In genomic region chr3:127970891-127971290, GRCm38 (mm10) we compare ENCODE assay signal across 10 mouse cellular contexts.
DNase-seq lines count a peak whose midpoint lies in the region; ATAC-seq and TF ChIP-seq lines count a peak whose summit lies in the region.
"Had no signal": no experiment of that assay in that cellular context is flagged by ENCODE, and none has a peak within 500 bp of the region (broad histone marks: within the 10 kb centered on the region; RNA-seq: fewer than 3 reads in every experiment).

No protein-coding gene starts in this region.

- no peaks in the 10 kb centered on the region for H3K4me1 ChIP-seq in intestine, embryonic 14.5 days (replicated peaks; ENCODE audit: control insufficient read depth, insufficient read depth, low read length)
- H3K4me1 ChIP-seq in intestine, embryonic 16.5 days (ENCODE audit: control insufficient read depth, insufficient read depth, low read length), result no peaks in the 10 kb centered on the region
- H3K4me1 ChIP-seq in G1E (ENCODE audit: insufficient read depth, low read depth, low read length), result no peaks in the 10 kb centered on the region
- H3K4me1 ChIP-seq: embryonic facial prominence, embryonic 15.5 days; lung, embryonic 15.5 days had no signal

- peak; percentile 92 for DNase-seq in intestine, embryonic 14.5 days (ENCODE audit: low spot score)
- peak; percentile 3 for DNase-seq in G1E (ENCODE audit: low spot score)
- DNase-seq in c-Kit-positive CD71-positive TER-119-positive erythroid progenitor cells, embryonic 14.5 days (ENCODE audit: low spot score), result peak; percentile 37
- DNase-seq in gastrocnemius, adult 18-20 months (ENCODE audit: low spot score), result peak; percentile 51
- peak; percentile 10 to 73 for DNase-seq in layer of hippocampus, adult 2 months (ENCODE audit: low spot score in 2 of 2)
- peak; percentile 34 for DNase-seq in thymus, postnatal 0 days (ENCODE audit: low spot score)

- 3% methylated on average over 5 of the region's 5 CpGs for WGBS in intestine, embryonic 14.5 days
- WGBS in intestine, embryonic 16.5 days, result 4% methylated on average over 5 of the region's 5 CpGs

- no peaks in the 10 kb centered on the region for H3K27me3 ChIP-seq in intestine, embryonic 14.5 days (replicated peaks; ENCODE audit: control insufficient read depth, insufficient read depth, low read length)
- no peaks in the 10 kb centered on the region for H3K27me3 ChIP-seq in intestine, embryonic 16.5 days (replicated peaks; ENCODE audit: control insufficient read depth, insufficient read depth, low read length)
- H3K27me3 ChIP-seq in G1E (ENCODE audit: insufficient read depth, low read length), result peaks cover 7% of the 10 kb centered on the region; the same call in 1 of the 2 replicates
- H3K27me3 ChIP-seq: embryonic facial prominence, embryonic 15.5 days; lung, embryonic 15.5 days had no signal

- no peak overlapping the region for H3K4me2 ChIP-seq in intestine, embryonic 14.5 days (ENCODE audit: low read length)
- no peak overlapping the region for H3K4me2 ChIP-seq in intestine, embryonic 16.5 days (ENCODE audit: low read depth, low read length)
- H3K4me2 ChIP-seq: embryonic facial prominence, embryonic 15.5 days; lung, embryonic 15.5 days had no signal

- no peak for ATAC-seq in intestine, embryonic 14.5 days (replicated peaks; ENCODE audit: low FRiP score, low TSS enrichment, low read depth)
- no peak for ATAC-seq in intestine, embryonic 16.5 days
- peak; percentile 45; the same call in 1 of the 2 replicates for ATAC-seq in G1E (ENCODE audit: extremely low read depth, insufficient number of reproducible peaks, low FRiP score, poor library complexity, severe bottlenecking)
- ATAC-seq in megakaryocyte progenitor cell, adult 5-6 weeks (replicated peaks; ENCODE audit: poor library complexity), result peak; percentile 93

- TF ChIP-seq CTCF in G1E (IDR thresholded peaks at IDR 0.05; ENCODE audit: low read depth, low read length), result peak; percentile 50; the same call in 1 of the 2 replicates
- TF ChIP-seq CTCF in layer of hippocampus, adult 2 months (conservative IDR thresholded peaks at IDR 0.05), result peak; percentile 95

- H3K4me3 ChIP-seq in intestine, embryonic 14.5 days (ENCODE audit: low read depth, low read length), result no peak overlapping the region
- H3K4me3 ChIP-seq in intestine, embryonic 16.5 days (ENCODE audit: low read length), result no peak overlapping the region
- no peak overlapping the region for H3K4me3 ChIP-seq in G1E (ENCODE audit: low read depth, low read length)
- no peak overlapping the region for H3K4me3 ChIP-seq in layer of hippocampus, adult 2 months
- H3K4me3 ChIP-seq: embryonic facial prominence, embryonic 15.5 days; lung, embryonic 15.5 days had no signal

- H3K36me3 ChIP-seq in intestine, embryonic 14.5 days (ENCODE audit: control insufficient read depth, insufficient read depth, low read length), result no peaks in the 10 kb centered on the region
- H3K36me3 ChIP-seq in intestine, embryonic 16.5 days (ENCODE audit: control insufficient read depth, insufficient read depth, low read length), result no peaks in the 10 kb centered on the region
- H3K36me3 ChIP-seq in G1E (replicated peaks), result no peaks in the 10 kb centered on the region
- H3K36me3 ChIP-seq: embryonic facial prominence, embryonic 15.5 days; lung, embryonic 15.5 days had no signal

- H3K27ac ChIP-seq in intestine, embryonic 14.5 days (ENCODE audit: low read depth), result no peak overlapping the region
- H3K27ac ChIP-seq in intestine, embryonic 16.5 days (ENCODE audit: low read length), result no peak overlapping the region
- H3K27ac ChIP-seq in layer of hippocampus, adult 2 months, result no peak overlapping the region
- H3K27ac ChIP-seq: embryonic facial prominence, embryonic 15.5 days; lung, embryonic 15.5 days had no signal

- no peaks in the 10 kb centered on the region for H3K9me3 ChIP-seq in intestine, embryonic 14.5 days (ENCODE audit: control insufficient read depth, low read length)
- no peaks in the 10 kb centered on the region for H3K9me3 ChIP-seq in intestine, embryonic 16.5 days (ENCODE audit: control insufficient read depth, low read length)
- H3K9me3 ChIP-seq in G1E (replicated peaks), result no peaks in the 10 kb centered on the region
- H3K9me3 ChIP-seq: embryonic facial prominence, embryonic 15.5 days; lung, embryonic 15.5 days had no signal

- no peak overlapping the region for H3K9ac ChIP-seq in intestine, embryonic 14.5 days (ENCODE audit: low read length)
- no peak overlapping the region for H3K9ac ChIP-seq in intestine, embryonic 16.5 days (ENCODE audit: low read depth, low read length)
- H3K9ac ChIP-seq: embryonic facial prominence, embryonic 15.5 days; lung, embryonic 15.5 days had no signal

Comparison
In these comparisons a context has a peak if more than half of its experiments do, and no peak if none do; other contexts are left out.
1. ATAC-seq: peak in G1E (single experiment) and megakaryocyte progenitor cell, adult 5-6 weeks (single experiment); none in intestine, embryonic 14.5 days (single experiment) and intestine, embryonic 16.5 days (single experiment).
2. DNase-seq: peak in every context shown above with its lines; median percentile 92 in intestine, embryonic 14.5 days; 51 in gastrocnemius, adult 18-20 months; 42 in layer of hippocampus, adult 2 months; 37 in c-Kit-positive CD71-positive TER-119-positive erythroid progenitor cells, embryonic 14.5 days; 34 in thymus, postnatal 0 days; 3 in G1E.